Mouse (Mus musculus): ENCODE measurements around the gene Olig1.

- TF ChIP-seq CTCF (IDR thresholded peaks at IDR 0.05; ENCODE audit: low read depth, low read length): no peak
- no peak for TF ChIP-seq POLR2A (IDR thresholded peaks at IDR 0.05; ENCODE audit: borderline replicate concordance, low read depth, low read length)
Measured at GRCm38 (mm10) chr16:91224068-91224402, 45.5 kb upstream of the Olig1 start.
